Mouse (Mus musculus) heart, adult 2 months (tissue): ENCODE data around the gene Peg3. TPM values are rescaled to one million over a fixed set of nuclear protein-coding genes. Genes with fewer than 3 reads are reported as not detected.
A peak's percentile ranks its signal among the peaks of the same experiment; 100 is the strongest.

ENCODE experiments used
- DNase-seq, 2 experiments: peaks; one replicate each; pipeline ENCODE4 v3.0.0; 2021
- H3K27ac ChIP-seq: fragments of 200-600 bp; 2 replicates; pipeline ENCODE4 v1.8.1; 2022
- H3K27me3 ChIP-seq: fragments of 200-500 bp; 2 replicates; pipeline ENCODE4 v1.6.1; 2012; ENCODE audit warnings: mild to moderate bottlenecking, low read length, inconsistent platforms, mixed read lengths; ENCODE audit not compliant: control insufficient read depth, insufficient read depth
- H3K36me3 ChIP-seq: fragments of 200-500 bp; 2 replicates; pipeline ENCODE4 v1.6.1; 2012; ENCODE audit warnings: low read length, inconsistent platforms; ENCODE audit not compliant: control insufficient read depth, insufficient read depth
- H3K4me1 ChIP-seq: fragments of 200-500 bp; 2 replicates; pipeline ENCODE4 v1.6.1; 2011; ENCODE audit warnings: low read length; ENCODE audit not compliant: control insufficient read depth, insufficient read depth
- H3K4me3 ChIP-seq: fragments of 200-600 bp; 2 replicates; pipeline ENCODE4 v1.8.1; 2022
- H3K79me2 ChIP-seq: fragments of 200-500 bp; replicated peaks from 2 replicates; pipeline ENCODE4 v1.6.1; 2012; ENCODE audit warnings: mild to moderate bottlenecking, inconsistent platforms, low read length, moderate library complexity, mixed read lengths; ENCODE audit not compliant: control insufficient read depth, insufficient read depth
- H3K9ac ChIP-seq: fragments of 200-500 bp; 2 replicates; pipeline ENCODE4 v1.6.1; 2012; ENCODE audit warnings: low read depth, mild to moderate bottlenecking, control low read depth, inconsistent platforms, low read length, mixed read lengths
- CTCF ChIP-seq: fragments of 200-600 bp; IDR thresholded peaks from 2 replicates; pipeline ENCODE4 v1.8.1; 2022; ENCODE audit warnings: antibody characterized with exemption, mild to moderate bottlenecking, moderate library complexity
- EP300 ChIP-seq: fragments of 200-500 bp; IDR thresholded peaks from 2 replicates; pipeline ENCODE4 v1.6.1; 2011; ENCODE audit warnings: low read depth, low read length, control low read depth; ENCODE audit not compliant: insufficient read depth
- POLR2A ChIP-seq: fragments of 200-500 bp; IDR thresholded peaks from 2 replicates; pipeline ENCODE4 v1.6.1; 2011; ENCODE audit warnings: mild to moderate bottlenecking, low read depth, low read length, control low read depth; ENCODE audit not compliant: insufficient read depth
- WGBS: fragments of 180-500 bp; shearing (Covaris S2); methylation state at CpG from one replicate; pipeline ENCODE4 v1.1.7; 2018; 5-methylcytosine and 5-hydroxymethylcytosine counted together
- intact Hi-C: fragments of 180-260 bp; cut with DNase I; formaldehyde crosslinking; loops from one replicate; pipeline ENCODE4 v1.15.1; 2025
- polyA plus RNA-seq: library from polyadenylated mRNA; depleted of rRNA; stranded (reverse); fragments of >200 nt; gene quantifications from 2 replicates; pipeline ENCODE4 v1.2.3, GENCODE M21; 2012
- total RNA-seq, 2 experiments: library from RNA; stranded (reverse); gene quantifications; 2 replicates each; pipeline ENCODE4 v1.2.3; 2021

Peg3 gene
- total and polyA plus RNA-seq, 3 experiments: 4.3 to 8.0 (median 5.9) TPM

DNA sequence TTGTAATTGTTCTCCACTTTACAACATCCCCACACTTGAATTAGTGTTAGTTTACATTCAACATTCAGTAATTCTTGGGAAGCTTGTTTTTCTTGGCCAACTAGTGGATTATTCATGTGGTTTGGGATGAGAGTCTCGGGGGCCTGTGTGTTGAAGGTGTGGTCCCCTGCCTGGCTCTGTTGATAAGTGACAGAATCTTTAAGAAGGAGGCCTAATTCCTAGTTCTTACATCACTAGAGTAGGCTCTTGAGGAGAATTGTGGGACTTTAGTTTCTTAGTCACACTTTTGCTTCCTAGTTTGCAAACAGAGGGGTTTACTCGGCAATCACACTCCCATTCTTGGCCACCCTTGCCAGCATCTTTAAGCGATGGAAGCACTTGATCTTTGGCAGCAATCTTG, 31.0 kb downstream of the Peg3 start:
- Histone ChIP-seq H3K36me3 (no peaks in the 10 kb centered on the region), H3K27me3 (no peaks in the 10 kb centered on the region), H3K79me2 (no peaks in the 10 kb centered on the region), H3K27ac (no peak overlapping the region), H3K4me3 (no peak overlapping the region), H3K9ac (no peak overlapping the region), H3K4me1 (no peaks in the 10 kb centered on the region)
- no peak for DNase-seq
- no peak for TF ChIP-seq EP300
- TF ChIP-seq CTCF: no peak
- no peak for TF ChIP-seq POLR2A
- intact Hi-C loops: loop anchor here (10.0 kb wide), 1 partner anchor 264 kb away; the partner anchor contains the start of gene Olfr1344
- WGBS: 76% methylated on average over 3 of the region's 3 CpGs

DNA sequence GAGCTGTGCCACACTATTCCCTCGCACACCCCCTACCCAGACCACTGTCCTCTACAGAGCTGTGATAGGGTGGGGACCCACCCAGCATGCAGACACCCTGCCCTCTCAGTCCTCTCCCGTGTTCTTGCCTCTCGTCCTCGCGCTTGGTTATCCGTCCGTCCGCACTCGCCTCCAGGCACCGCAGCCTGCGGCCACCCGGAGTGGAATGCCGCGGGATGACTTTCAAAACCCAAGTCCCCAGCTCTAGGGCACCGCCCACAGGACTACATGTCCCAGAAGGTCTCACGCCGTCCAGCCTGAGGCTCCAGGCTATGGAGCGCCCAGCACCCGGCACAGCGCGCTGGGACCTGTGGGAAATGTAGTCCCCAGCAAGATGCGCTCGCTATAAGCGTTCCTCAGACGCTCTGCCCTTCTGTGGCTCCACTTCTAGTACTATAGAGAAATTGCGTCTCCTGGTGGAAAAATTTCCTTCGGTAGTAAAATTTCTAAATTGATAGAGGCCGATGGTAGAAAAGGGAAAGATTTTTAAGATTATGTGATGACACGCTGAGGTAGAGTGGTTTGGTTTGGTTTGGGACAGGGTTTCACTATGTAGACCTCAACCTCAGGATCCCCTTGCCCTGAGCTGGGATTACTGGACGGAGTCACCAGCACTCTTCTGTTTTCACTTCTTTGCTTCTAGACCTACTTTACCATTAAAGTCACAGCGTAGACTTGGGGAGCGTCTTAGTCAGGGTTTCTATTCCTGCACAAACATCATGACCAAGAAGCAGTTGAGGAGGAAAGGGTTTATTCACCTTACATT, 33.8 kb downstream of the Peg3 start, which contains the start of gene Zim1:
Gene Zim1, minus strand, starts transcription at position 210 of the 805 bp plus-strand sequence.
- peak; percentile 81 to 83 for DNase-seq
- Histone ChIP-seq H3K4me1 (no peaks in the 10 kb centered on the region), H3K36me3 (no peaks in the 10 kb centered on the region), H3K27me3 (no peaks in the 10 kb centered on the region), H3K4me3 (peak within 1 kb of the TSS; percentile 47), H3K27ac (no peak within 1 kb of the TSS), H3K79me2 (no peaks in the 10 kb centered on the region), H3K9ac (peak within 1 kb of the TSS; percentile 18; the same call in 1 of the 2 replicates)
- intact Hi-C loops: loop anchor here (10.0 kb wide), 1 partner anchor 262 kb away; the partner anchor contains the start of gene Olfr1344
- TF ChIP-seq CTCF (peak; percentile 40), EP300 (no peak), POLR2A (no peak)
- 9% methylated on average over 32 of the region's 32 CpGs for WGBS

DNA sequence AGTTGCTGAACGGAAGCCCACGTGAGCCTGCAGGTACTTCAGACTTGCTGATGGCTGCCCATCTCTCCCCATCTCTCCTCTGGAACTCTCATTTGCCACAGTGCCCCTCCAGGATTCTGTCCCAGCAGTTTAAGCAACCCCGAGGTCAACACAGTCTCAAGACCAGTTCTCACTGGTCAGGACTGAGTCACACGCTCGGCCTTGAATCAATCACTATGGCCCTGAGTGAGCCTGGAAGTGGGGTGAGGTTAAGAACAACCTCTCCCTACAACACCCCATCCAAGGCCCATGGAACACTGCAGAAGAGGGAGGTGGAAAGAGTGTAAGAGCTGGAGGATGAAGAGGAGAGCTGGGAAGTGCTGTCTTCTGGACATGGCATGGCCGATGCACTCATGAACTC, 44.7 kb downstream of the Peg3 start:
- Histone ChIP-seq H3K27ac (no peak overlapping the region), H3K4me3 (no peak overlapping the region), H3K36me3 (no peaks in the 10 kb centered on the region), H3K9ac (no peak overlapping the region), H3K27me3 (no peaks in the 10 kb centered on the region), H3K79me2 (no peaks in the 10 kb centered on the region), H3K4me1 (no peaks in the 10 kb centered on the region)
- intact Hi-C loops: no loop called here
- no peak for DNase-seq
- WGBS: 95% methylated on average over 6 of the region's 6 CpGs
- TF ChIP-seq CTCF (no peak), POLR2A (no peak), EP300 (no peak)

DNA sequence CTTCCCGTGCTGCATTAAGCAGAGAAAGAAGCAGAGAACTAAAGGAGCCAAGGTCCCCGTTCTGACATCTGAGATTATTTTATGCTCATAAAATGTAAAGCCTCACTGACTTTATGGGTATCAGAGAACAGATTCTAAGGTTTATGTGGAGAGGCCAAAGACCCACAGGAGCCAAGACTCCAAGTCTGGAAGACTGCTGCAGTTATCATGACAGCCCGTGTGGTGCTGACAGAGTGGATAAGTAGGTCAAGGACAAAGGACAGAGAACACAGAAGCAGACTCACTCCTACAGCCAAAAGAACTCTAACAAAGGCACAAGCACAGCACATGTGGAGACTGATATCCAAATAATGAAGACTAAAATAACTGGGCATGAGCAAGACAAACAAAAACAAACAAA, 63.5 kb downstream of the Peg3 start:
- no peak overlapping the region for H3K9ac ChIP-seq
- peak in 1 of 2 experiments; percentile 18 for DNase-seq

DNA sequence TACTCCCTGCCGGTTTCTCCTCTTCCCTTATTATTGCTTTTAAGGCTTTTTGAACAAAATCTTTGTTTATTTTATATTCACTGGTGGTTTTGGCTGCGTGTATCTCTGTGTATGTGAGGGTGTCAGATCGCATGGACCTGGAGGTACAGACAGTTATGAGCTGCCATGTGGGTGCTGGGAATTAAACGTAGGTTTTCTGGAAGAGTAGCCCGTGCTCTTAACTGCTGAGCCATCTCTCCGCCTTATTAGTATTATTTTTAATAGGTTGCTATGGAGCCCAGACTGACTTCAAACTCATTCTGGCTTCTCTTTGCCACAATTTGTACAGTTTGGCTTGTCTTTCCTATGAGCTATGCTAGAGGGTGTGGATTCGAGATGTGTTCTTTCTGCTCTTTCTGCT, 66.8 kb downstream of the Peg3 start:
- no peaks in the 10 kb centered on the region for H3K27me3 ChIP-seq
- H3K36me3 ChIP-seq: no peaks in the 10 kb centered on the region
- H3K4me1 ChIP-seq: no peaks in the 10 kb centered on the region
- no peak for TF ChIP-seq EP300
- TF ChIP-seq CTCF: no peak
- no peak for TF ChIP-seq POLR2A
- DNase-seq: no peak
- H3K9ac ChIP-seq: no peak overlapping the region
- no peak overlapping the region for H3K4me3 ChIP-seq
- no peak overlapping the region for H3K27ac ChIP-seq
- intact Hi-C loops: loop anchor here (5.0 kb wide), 1 partner anchor 64 kb away; no protein-coding TSS in a partner anchor
- WGBS: 77% methylated on average over 7 of the region's 7 CpGs
- no peaks in the 10 kb centered on the region for H3K79me2 ChIP-seq

More for the DNA sequence above, 63.5 kb downstream of the Peg3 start:
- no peaks in the 10 kb centered on the region for H3K27me3 ChIP-seq
- intact Hi-C loops: no loop called here
- WGBS: 30% methylated on average over 3 of the region's 3 CpGs
- H3K4me1 ChIP-seq: no peaks in the 10 kb centered on the region
- TF ChIP-seq CTCF (no peak), POLR2A (no peak)
- H3K27ac ChIP-seq: peak overlapping the region; percentile 61
- H3K79me2 ChIP-seq: no peaks in the 10 kb centered on the region
- no peak overlapping the region for H3K4me3 ChIP-seq
- H3K36me3 ChIP-seq: no peaks in the 10 kb centered on the region

DNA sequence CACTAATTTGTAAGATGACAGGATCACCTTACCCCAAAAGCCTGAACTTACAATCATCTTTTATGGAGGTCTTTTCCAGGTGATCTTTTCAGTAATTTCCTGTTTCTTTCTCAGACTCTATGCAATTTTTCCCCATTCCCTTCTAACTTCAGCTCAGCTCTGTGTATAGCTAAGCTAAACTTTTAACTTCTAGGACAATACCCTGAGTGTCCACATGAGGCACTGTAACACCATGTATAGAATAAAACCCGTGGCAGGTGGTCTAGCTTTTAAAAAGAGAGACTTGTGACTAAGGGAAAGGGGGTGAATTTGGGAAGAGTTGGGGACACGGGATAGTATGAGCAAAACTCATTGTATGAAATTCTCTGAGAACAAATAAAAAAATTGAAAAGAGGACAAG, 70.6 kb downstream of the Peg3 start:
- TF ChIP-seq POLR2A (no peak), CTCF (peak; percentile 84)
- H3K79me2 ChIP-seq: no peaks in the 10 kb centered on the region
- 13% methylated on average over 2 of the region's 2 CpGs for WGBS
- no peak overlapping the region for H3K27ac ChIP-seq
- no peaks in the 10 kb centered on the region for H3K4me1 ChIP-seq
- intact Hi-C loops: loop anchor here (1.0 to 5.0 kb wide), 3 partner anchors 68 to 278 kb away; no protein-coding TSS in a partner anchor
- no peak overlapping the region for H3K9ac ChIP-seq
- H3K4me3 ChIP-seq: no peak overlapping the region
- H3K36me3 ChIP-seq: no peaks in the 10 kb centered on the region
- DNase-seq: no peak
- H3K27me3 ChIP-seq: no peaks in the 10 kb centered on the region
